Mouse (Mus musculus) C3H10T1/2 (cell line): ENCODE measurements around the gene Skap1. TPM values are rescaled to one million over a fixed set of nuclear protein-coding genes. Genes with fewer than 3 reads are reported as not detected.

Experiments used
- polyA plus RNA-seq, 2 experiments: library from polyadenylated mRNA; unstranded; fragments of >200 nt; fragmentation: generic; extraction: Trizol; gene quantifications; one replicate each; pipeline ENCODE4 v1.2.1; 2012; ENCODE audit warnings: missing spikeins in 2 of 2

The Skap1 gene
- polyA plus RNA-seq = under 1 TPM; 0.06 to 0.07 TPM

DNA sequence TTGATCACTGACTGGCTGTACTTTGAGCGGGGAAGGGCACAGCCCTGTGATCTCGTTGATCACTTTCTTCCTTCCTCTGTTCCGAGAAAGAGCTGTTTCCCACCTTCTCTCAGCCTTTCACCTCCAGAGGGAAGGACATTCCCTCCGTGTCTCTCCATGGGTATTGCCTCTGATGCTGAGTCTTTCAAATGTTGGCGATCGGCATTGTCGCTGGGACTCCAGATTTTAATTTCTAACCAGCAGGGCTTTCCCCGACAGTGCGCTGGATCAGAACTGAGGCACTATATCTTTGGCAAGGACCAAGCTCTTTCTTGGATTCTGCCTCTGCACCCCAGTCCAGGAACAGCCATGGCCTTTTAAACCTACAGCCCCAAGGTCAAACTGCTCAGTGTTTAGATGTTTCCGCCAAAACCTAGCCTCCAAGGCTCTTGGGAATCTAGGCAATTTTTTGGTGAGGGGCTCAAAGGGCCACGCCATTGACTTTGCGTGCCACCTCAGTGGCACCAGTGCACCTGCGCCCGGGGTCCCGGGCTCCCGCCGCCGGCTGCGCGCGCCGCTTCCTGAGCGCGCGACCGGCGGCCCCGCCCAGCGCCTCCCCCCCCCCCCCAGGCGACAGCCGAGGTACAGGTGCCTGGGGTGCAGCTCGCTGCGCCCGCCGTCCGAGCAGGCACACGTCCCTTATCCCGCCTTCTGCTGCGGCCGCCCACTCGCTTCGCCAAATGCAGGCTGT, at the start of gene Skap1:
Gene Skap1, plus strand, starts transcription at position 608 of the 730 bp plus-strand sequence.

GRCm38 (mm10) chr11:96776968-96777962, 312.9 kb downstream of the Skap1 start, which contains the start of gene Snx11:
Gene Snx11, minus strand, starts transcription at chr11:96777559.

GRCm38 (mm10) chr11:96788871-96789795, 324.7 kb downstream of the Skap1 start, which contains the start of gene Cbx1:
Gene Cbx1, plus strand, starts transcription at chr11:96789127.

Other genes starting within 250 kb of the Skap1 start
- not detected for gene Hoxb9, start 193.1 kb upstream of the Skap1 start, polyA plus RNA-seq
- gene Hoxb8, start 182.7 kb upstream of the Skap1 start, polyA plus RNA-seq = not detected
- gene Hoxb7, start 178.0 kb upstream of the Skap1 start, polyA plus RNA-seq = not detected
- not detected for gene Hoxb6, start 172.1 kb upstream of the Skap1 start, polyA plus RNA-seq
- under 1 TPM; 0.01 to 0.04 TPM for gene Hoxb5, start 161.3 kb upstream of the Skap1 start, polyA plus RNA-seq
- not detected for gene Hoxb4, start 146.3 kb upstream of the Skap1 start, polyA plus RNA-seq
- gene Hoxb3, start 141.3 kb upstream of the Skap1 start, polyA plus RNA-seq = under 1 TPM in 1 of 2 experiments, not detected in 1; 0.06 TPM
- gene Hoxb2, start 114.1 kb upstream of the Skap1 start, polyA plus RNA-seq = not detected
- gene Hoxb1, start 98.8 kb upstream of the Skap1 start, polyA plus RNA-seq = not detected